Mouse (Mus musculus) embryonic stem cell, embryonic (primary cell): ENCODE data around the gene Uggt1.

Source experiments
- CTCF ChIA-PET, 4 experiments: fragments of 300-600 bp in 2 of 4; fragments of 350-600 bp in 2 of 4; sonication (Branson Sonifier 250); formaldehyde crosslinking; loops; one replicate each; lab custom pipeline; 2022; ENCODE audit warnings: inconsistent platforms in 2 of 4; lab: Charles Lee
- POLR2A ChIA-PET, 4 experiments: fragments of 300-600 bp in 2 of 4; fragments of 350-600 bp in 2 of 4; sonication (Branson Sonifier 250); formaldehyde crosslinking; loops; one replicate each; lab custom pipeline; 2022; ENCODE audit warnings: antibody characterized with exemption in 4 of 4, inconsistent platforms in 1 of 4; lab: Charles Lee

Uggt1 gene

GRCm38 (mm10) chr1:36244058-36244827, at the start of gene Uggt1:
Gene Uggt1 (minus strand): TSS chr1:36244720.
- ChIA-PET POLR2A (interaction anchor here (0.7 to 4.7 kb wide), 23 partner anchors 9 to 480 kb away, joined by 3 to 24 read pairs (median 5); partner anchors contain the start of gene Arid5a (in 1 of the 4)), CTCF (interaction anchor here (0.5 to 1.7 kb wide), 16 partner anchors 8 to 974 kb away, joined by 3 to 10 read pairs (median 4); partner anchors contain the start of gene Ankrd39 (in 1 of the 4))

GRCm38 (mm10) chr1:36293470-36293869, 49.0 kb upstream of the Uggt1 start:
- CTCF ChIA-PET, result interaction anchor here in 1 of 4 experiments (0.9 kb wide), 1 partner anchor 28 kb away, joined by 3 read pairs; no protein-coding TSS in a partner anchor
- POLR2A ChIA-PET, result interaction anchor here in 2 of 4 experiments (0.6 to 5.2 kb wide), 4 partner anchors 9 to 178 kb away, joined by 3 to 25 read pairs (median 4); partner anchors contain the start of gene Arid5a (in 2 of the 2)

GRCm38 (mm10) chr1:36281849-36282248, 37.3 kb upstream of the Uggt1 start:
- ChIA-PET CTCF (interaction anchor here in 2 of 4 experiments (0.6 to 0.7 kb wide), 3 partner anchors 12 to 251 kb away, joined by 3 to 6 read pairs (median 6); no protein-coding TSS in a partner anchor), POLR2A (interaction anchor here in 2 of 4 experiments (0.6 to 1.0 kb wide), 3 partner anchors 16 to 212 kb away, joined by 3 to 5 read pairs (median 5); partner anchors contain the start of gene Arid5a (in 1 of the 2))

- CTCF ChIA-PET, result interaction anchor here in 2 of 4 experiments (0.6 to 1.2 kb wide), 3 partner anchors 26 to 582 kb away, joined by 3 to 4 read pairs (median 3); partner anchors contain the start of gene Arid5a (in 1 of the 2)
- POLR2A ChIA-PET, result no interaction called here
These were observed 36.4 kb upstream of the Uggt1 start for GRCm38 (mm10) chr1:36280938-36281337.

- CTCF ChIA-PET, result interaction anchor here in 1 of 4 experiments (1.2 kb wide), 1 partner anchor 27 kb away, joined by 3 read pairs; no protein-coding TSS in a partner anchor
- POLR2A ChIA-PET, result interaction anchor here in 1 of 4 experiments (1.2 kb wide), 1 partner anchor 21 kb away, joined by 4 read pairs; no protein-coding TSS in a partner anchor
These were observed 34.7 kb upstream of the Uggt1 start for GRCm38 (mm10) chr1:36279202-36279601.

DNA sequence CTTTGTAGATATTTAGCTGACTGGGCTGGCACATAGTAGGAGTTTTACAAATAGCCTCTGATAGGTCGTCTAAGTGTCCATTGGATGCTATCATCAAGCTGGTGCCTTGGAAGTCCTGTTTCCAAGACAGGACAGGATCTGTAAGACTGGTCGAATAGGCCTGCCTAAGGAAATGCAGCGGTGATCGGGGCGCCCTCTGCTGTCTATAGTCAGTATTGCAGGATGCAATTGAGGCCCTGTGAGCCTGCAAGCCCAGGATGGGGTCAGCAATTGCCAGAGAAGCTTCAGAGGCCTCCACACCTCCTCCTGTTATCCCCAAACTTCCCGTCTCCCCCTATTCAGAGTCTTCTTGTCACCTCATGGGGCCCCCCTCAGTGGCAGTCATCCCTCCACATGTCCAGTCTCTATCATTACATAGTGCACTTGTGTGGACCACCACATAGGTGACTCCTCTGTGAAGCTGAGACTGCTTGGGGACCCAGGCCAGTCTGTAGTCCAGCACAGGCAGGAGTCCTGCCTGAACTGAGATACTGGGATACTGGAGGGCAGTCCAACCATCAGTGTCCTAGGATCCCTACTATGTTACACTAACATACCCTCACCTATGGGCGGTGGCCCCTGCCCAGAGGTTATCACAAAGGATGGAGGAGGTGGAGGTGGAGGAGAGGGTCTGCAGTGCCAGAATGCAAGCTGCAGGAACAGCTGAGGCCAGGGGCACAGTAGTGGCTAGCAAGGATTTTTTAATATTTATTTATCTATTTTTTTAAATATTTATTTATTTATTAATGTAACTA, 32.9 kb upstream of the Uggt1 start:
- POLR2A ChIA-PET, result interaction anchor here in 2 of 4 experiments (0.5 to 1.2 kb wide), 4 partner anchors 13 to 1416 kb away, joined by 3 to 4 read pairs (median 3); no protein-coding TSS in a partner anchor
- CTCF ChIA-PET, result interaction anchor here (0.5 to 1.9 kb wide), 25 partner anchors 11 to 1009 kb away, joined by 3 to 10 read pairs (median 3); partner anchors contain the start of gene Uggt1 (in 2 of the 4)

- ChIA-PET CTCF (interaction anchor here in 2 of 4 experiments (1.7 to 1.9 kb wide), 2 partner anchors 18 to 131 kb away, joined by 5 read pairs; no protein-coding TSS in a partner anchor), POLR2A (interaction anchor here in 1 of 4 experiments (1.2 kb wide), 1 partner anchor 40 kb away, joined by 3 read pairs; no protein-coding TSS in a partner anchor)
These were observed 31.3 kb upstream of the Uggt1 start for GRCm38 (mm10) chr1:36275635-36276389.

DNA sequence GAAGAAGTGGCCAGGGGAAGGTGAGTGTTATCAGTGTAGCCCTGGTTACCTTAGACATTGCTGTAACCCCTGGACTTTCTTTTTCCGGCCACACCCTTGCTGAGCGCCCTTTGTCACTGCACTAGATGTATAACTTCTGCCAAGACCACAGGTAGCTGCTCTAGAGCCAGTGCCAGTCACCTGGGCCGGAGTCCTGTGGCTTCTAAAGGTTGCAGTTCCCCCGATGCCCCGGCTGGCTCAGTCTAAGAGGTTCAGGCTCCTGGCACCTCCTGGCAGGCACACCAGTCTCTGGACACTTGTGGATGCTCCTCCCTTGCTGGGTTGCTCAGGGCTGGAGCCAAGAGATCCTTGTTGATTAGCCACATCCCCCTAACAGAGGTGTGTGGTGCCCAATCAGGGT, 29.9 kb upstream of the Uggt1 start, which contains the start of gene Neurl3:
Neurl3 (minus strand) TSS at position 225 of the 400 bp plus-strand sequence.
- ChIA-PET CTCF (interaction anchor here in 1 of 4 experiments (0.7 kb wide), 2 partner anchors 9 to 369 kb away, joined by 3 read pairs; no protein-coding TSS in a partner anchor), POLR2A (interaction anchor here in 1 of 4 experiments (1.4 kb wide), 1 partner anchor 10 kb away, joined by 4 read pairs; no protein-coding TSS in a partner anchor)

- POLR2A ChIA-PET, result interaction anchor here (0.5 to 1.6 kb wide), 5 partner anchors 9 to 497 kb away, joined by 3 to 6 read pairs (median 3); partner anchors contain the start of gene Arid5a (in 1 of the 4)
- CTCF ChIA-PET, result interaction anchor here in 1 of 4 experiments (1.4 kb wide), 1 partner anchor 48 kb away, joined by 5 read pairs; no protein-coding TSS in a partner anchor
These were observed 28.8 kb upstream of the Uggt1 start for GRCm38 (mm10) chr1:36273288-36273687.

DNA sequence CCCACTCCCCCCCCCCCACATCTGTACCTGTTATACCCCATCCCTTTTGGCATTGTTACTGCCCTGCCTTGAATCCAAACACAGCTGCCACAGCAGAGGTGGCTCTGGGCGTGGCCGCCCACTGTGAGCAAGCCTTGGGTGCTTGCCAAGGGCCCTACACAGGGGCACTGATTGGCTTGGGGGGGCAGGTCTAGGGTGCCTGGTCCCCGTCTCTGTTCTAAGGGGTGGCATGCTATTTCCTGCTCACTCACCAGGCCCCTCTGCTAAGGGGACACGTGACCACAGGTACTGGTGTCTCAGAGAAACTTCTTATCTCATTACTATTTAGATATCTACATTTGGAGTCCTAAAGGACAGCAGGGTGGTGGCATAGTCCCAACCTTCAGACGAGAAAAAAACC, 28.0 kb upstream of the Uggt1 start:
- CTCF ChIA-PET, result interaction anchor here in 1 of 4 experiments (1.4 kb wide), 1 partner anchor 49 kb away, joined by 5 read pairs; no protein-coding TSS in a partner anchor
- POLR2A ChIA-PET, result interaction anchor here in 2 of 4 experiments (1.0 to 1.6 kb wide), 3 partner anchors 21 to 35 kb away, joined by 3 to 6 read pairs (median 3); partner anchors contain the start of gene Arid5a (in 1 of the 2)

GRCm38 (mm10) chr1:36271516-36272230, 27.2 kb upstream of the Uggt1 start:
- ChIA-PET CTCF (interaction anchor here in 1 of 4 experiments (0.6 kb wide), 1 partner anchor 58 kb away, joined by 4 read pairs; no protein-coding TSS in a partner anchor), POLR2A (interaction anchor here in 1 of 4 experiments (1.4 kb wide), 1 partner anchor 36 kb away, joined by 6 read pairs; the partner anchor contains the start of gene Arid5a)

GRCm38 (mm10) chr1:36270666-36271065, 26.1 kb upstream of the Uggt1 start:
- ChIA-PET POLR2A (interaction anchor here in 2 of 4 experiments (1.0 to 1.3 kb wide), 4 partner anchors 36 to 138 kb away, joined by 3 to 4 read pairs (median 3); no protein-coding TSS in a partner anchor), CTCF (interaction anchor here in 2 of 4 experiments (0.6 to 1.1 kb wide), 2 partner anchors 19 to 753 kb away, joined by 4 to 8 read pairs; no protein-coding TSS in a partner anchor)

DNA sequence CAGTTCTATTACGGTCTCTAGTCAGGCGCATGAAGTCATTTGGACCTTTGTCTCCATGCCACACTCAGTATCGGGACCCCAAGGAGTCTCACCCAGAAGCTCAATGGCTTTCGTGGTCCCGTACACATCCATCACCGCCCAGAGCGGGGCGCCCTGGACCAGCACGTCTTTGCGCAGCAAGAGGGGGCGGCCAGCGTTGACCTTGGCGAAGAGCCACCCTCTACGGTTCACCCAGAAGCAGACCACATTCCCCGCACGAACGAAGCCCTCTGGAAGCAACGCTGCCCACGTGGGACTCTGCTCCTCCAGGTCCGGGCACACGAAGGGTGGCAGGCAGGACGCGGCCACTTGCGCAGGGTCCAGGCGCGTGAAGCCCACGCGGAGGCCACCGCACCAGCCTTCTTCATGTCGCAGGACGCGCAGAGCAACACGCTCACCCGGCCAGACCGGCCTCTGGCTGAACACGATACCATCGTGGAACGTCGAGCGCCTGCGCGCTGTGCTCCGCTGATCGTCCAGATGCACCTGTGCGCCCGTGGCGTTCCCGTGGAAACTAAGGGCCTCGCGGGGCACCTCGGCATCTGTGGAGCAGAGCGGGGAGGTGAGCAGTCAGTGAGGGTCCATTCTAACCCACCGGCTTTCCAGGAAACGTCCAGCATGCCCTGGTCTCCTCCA, 24.7 kb upstream of the Uggt1 start:
- ChIA-PET CTCF (interaction anchor here in 1 of 4 experiments (0.6 kb wide), 1 partner anchor 13 kb away, joined by 3 read pairs; no protein-coding TSS in a partner anchor), POLR2A (interaction anchor here in 2 of 4 experiments (0.5 to 1.0 kb wide), 2 partner anchors 92 to 215 kb away, joined by 3 to 4 read pairs; no protein-coding TSS in a partner anchor)

GRCm38 (mm10) chr1:36267595-36267994, 23.1 kb upstream of the Uggt1 start:
- ChIA-PET POLR2A (no interaction called here), CTCF (interaction anchor here in 2 of 4 experiments (0.7 to 1.1 kb wide), 2 partner anchors 54 to 233 kb away, joined by 3 to 4 read pairs; no protein-coding TSS in a partner anchor)

GRCm38 (mm10) chr1:36266293-36266692, 21.8 kb upstream of the Uggt1 start:
- POLR2A ChIA-PET, result interaction anchor here in 1 of 4 experiments (1.7 kb wide), 1 partner anchor 52 kb away, joined by 3 read pairs; no protein-coding TSS in a partner anchor

More at GRCm38 (mm10) chr1:36266293-36266692, 21.8 kb upstream of the Uggt1 start:
- CTCF ChIA-PET, result interaction anchor here in 2 of 4 experiments (0.6 to 1.6 kb wide), 3 partner anchors 8 to 22 kb away, joined by 3 to 4 read pairs (median 3); partner anchors contain the start of gene Uggt1 (in 1 of the 2)
